In genomic region chr3:101660635-101661034, GRCm38 (mm10) we compare ENCODE assay signal across 11 mouse cellular contexts. TPM values are rescaled to one million over a fixed set of nuclear protein-coding genes. Genes with fewer than 3 reads are reported as not detected.
DNase-seq lines count a peak whose midpoint lies in the region; ATAC-seq and TF ChIP-seq lines count a peak whose summit lies in the region.
"Had no signal": no experiment of that assay in that cellular context is flagged by ENCODE, and none has a peak within 500 bp of the region (broad histone marks: within the 10 kb centered on the region; RNA-seq: fewer than 3 reads in every experiment).

No protein-coding gene starts in this region.

- no peak overlapping the region for H3K9ac ChIP-seq in forebrain, embryonic 14.5 days (ENCODE audit: low read length)
- H3K9ac ChIP-seq in hindbrain, postnatal 0 days (replicated peaks; ENCODE audit: low read length) = no peak overlapping the region
- 0 out of 2 replicates have a peak overlapping the region, but pooled peaks have one; percentile 13 for H3K9ac ChIP-seq in midbrain, postnatal 0 days (replicated peaks; ENCODE audit: low read length, poor library complexity, severe bottlenecking)
- H3K9ac ChIP-seq: liver, embryonic 13.5 days had no signal

- H3K27ac ChIP-seq in forebrain, embryonic 14.5 days (ENCODE audit: low read depth, low read length) = peak overlapping the region; percentile 63; the same call in 1 of the 2 replicates
- H3K27ac ChIP-seq in hindbrain, postnatal 0 days = peak overlapping the region; percentile 67; the same call in 1 of the 2 replicates
- H3K27ac ChIP-seq in midbrain, postnatal 0 days (ENCODE audit: low read depth, low read length) = peak overlapping the region; percentile 80
- no peak overlapping the region for H3K27ac ChIP-seq in embryonic facial prominence, embryonic 10.5 days (replicated peaks)
- H3K27ac ChIP-seq: liver, embryonic 13.5 days had no signal

- ATAC-seq in forebrain, embryonic 14.5 days = peak; percentile 43; the same call in 1 of the 2 replicates
- 0 out of 2 replicates have a peak, but pooled peaks have one; percentile 8 for ATAC-seq in hindbrain, postnatal 0 days
- ATAC-seq in midbrain, postnatal 0 days (ENCODE audit: low FRiP score) = 0 out of 2 replicates have a peak, but pooled peaks have one; percentile 20

- H3K9me3 ChIP-seq in forebrain, embryonic 14.5 days (replicated peaks; ENCODE audit: control insufficient read depth, low read length) = no peaks in the 10 kb centered on the region
- no peaks in the 10 kb centered on the region for H3K9me3 ChIP-seq in hindbrain, postnatal 0 days (ENCODE audit: low read length)
- no peaks in the 10 kb centered on the region for H3K9me3 ChIP-seq in midbrain, postnatal 0 days (ENCODE audit: low read length)
- H3K9me3 ChIP-seq in embryonic facial prominence, embryonic 10.5 days = no peaks in the 10 kb centered on the region
- H3K9me3 ChIP-seq: liver, embryonic 13.5 days had no signal

- peaks cover 15% of the 10 kb centered on the region for H3K4me1 ChIP-seq in forebrain, embryonic 14.5 days (ENCODE audit: control insufficient read depth, insufficient read depth, low read length)
- peaks cover 19% of the 10 kb centered on the region; the same call in 1 of the 2 replicates for H3K4me1 ChIP-seq in hindbrain, postnatal 0 days (ENCODE audit: insufficient read depth, low read length)
- H3K4me1 ChIP-seq in midbrain, postnatal 0 days (ENCODE audit: insufficient read depth, low read length) = peaks cover 16% of the 10 kb centered on the region
- H3K4me1 ChIP-seq in embryonic facial prominence, embryonic 10.5 days = peaks cover 16% of the 10 kb centered on the region
- H3K4me1 ChIP-seq: liver, embryonic 13.5 days had no signal

- peak; percentile 5 for DNase-seq in embryo, embryonic 10 days (ENCODE audit: low spot score)
- no peak for DNase-seq in embryo, embryonic 11 days
- no peak for DNase-seq in forebrain, embryonic 14.5 days (ENCODE audit: low spot score)
- no peak for DNase-seq in hindbrain, postnatal 0 days (ENCODE audit: low spot score)
- DNase-seq in midbrain, postnatal 0 days (ENCODE audit: low spot score) = no peak
- DNase-seq in thymus, postnatal 36 days = no peak
- no peak for DNase-seq in embryonic facial prominence, embryonic 10.5 days (ENCODE audit: low spot score)
- DNase-seq in adipocyte (ENCODE audit: low spot score) = no peak
- DNase-seq: liver, embryonic 13.5 days had no signal

- TF ChIP-seq CTCF in hindbrain, postnatal 0 days (IDR thresholded peaks at IDR 0.05; ENCODE audit: low read depth) = no peak
- TF ChIP-seq CTCF in midbrain, postnatal 0 days (IDR thresholded peaks at IDR 0.05) = no peak

- H3K4me3 ChIP-seq in forebrain, embryonic 14.5 days (ENCODE audit: low read depth, low read length) = no peak overlapping the region
- no peak overlapping the region for H3K4me3 ChIP-seq in hindbrain, postnatal 0 days (ENCODE audit: low read length)
- H3K4me3 ChIP-seq in midbrain, postnatal 0 days (ENCODE audit: low read depth, low read length) = no peak overlapping the region
- no peak overlapping the region for H3K4me3 ChIP-seq in embryonic facial prominence, embryonic 10.5 days
- H3K4me3 ChIP-seq: erythroblast, embryonic 14.5 days; liver, embryonic 13.5 days had no signal

- no peaks in the 10 kb centered on the region for H3K27me3 ChIP-seq in forebrain, embryonic 14.5 days (replicated peaks; ENCODE audit: control insufficient read depth, insufficient read depth, low read length)
- H3K27me3 ChIP-seq in hindbrain, postnatal 0 days (ENCODE audit: insufficient read depth, low read length) = no peaks in the 10 kb centered on the region
- no peaks in the 10 kb centered on the region for H3K27me3 ChIP-seq in midbrain, postnatal 0 days (ENCODE audit: insufficient read depth, low read length)
- H3K27me3 ChIP-seq in embryonic facial prominence, embryonic 10.5 days (replicated peaks; ENCODE audit: low read depth, poor library complexity, severe bottlenecking) = no peaks in the 10 kb centered on the region
- H3K27me3 ChIP-seq: liver, embryonic 13.5 days had no signal

- 42% methylated on average over 6 of the region's 6 CpGs for WGBS in forebrain, embryonic 14.5 days
- 29% methylated on average over 6 of the region's 6 CpGs for WGBS in hindbrain, postnatal 0 days
- WGBS in midbrain, postnatal 0 days = 43% methylated on average over 6 of the region's 6 CpGs
- WGBS in embryonic facial prominence, embryonic 10.5 days = 49% methylated on average over 6 of the region's 6 CpGs

- no peaks in the 10 kb centered on the region for H3K36me3 ChIP-seq in forebrain, embryonic 14.5 days (ENCODE audit: control insufficient read depth, insufficient read depth, low read length)
- no peaks in the 10 kb centered on the region for H3K36me3 ChIP-seq in hindbrain, postnatal 0 days (ENCODE audit: insufficient read depth, low read length)
- H3K36me3 ChIP-seq in midbrain, postnatal 0 days (ENCODE audit: insufficient read depth, low read length) = no peaks in the 10 kb centered on the region
- no peaks in the 10 kb centered on the region for H3K36me3 ChIP-seq in embryonic facial prominence, embryonic 10.5 days (replicated peaks)
- H3K36me3 ChIP-seq: liver, embryonic 13.5 days had no signal

- no peak overlapping the region for H3K4me2 ChIP-seq in forebrain, embryonic 14.5 days (ENCODE audit: low read length)
- no peak overlapping the region for H3K4me2 ChIP-seq in hindbrain, postnatal 0 days (ENCODE audit: low read depth, low read length)
- H3K4me2 ChIP-seq in midbrain, postnatal 0 days (ENCODE audit: low read depth, low read length, poor library complexity, severe bottlenecking) = no peak overlapping the region
- H3K4me2 ChIP-seq: heart, embryonic 11.5 days; liver, embryonic 13.5 days had no signal

RNA-seq across cellular contexts. Expression of gene Atp1a1, which starts 56.2 kb away (rescaled TPM):
- polyA plus RNA-seq in forebrain, embryonic 14.5 days (2014; fragmentation: Nextera tagmentation; extraction: Ambion mirVana) = 50.8 and 64.9 TPM in 2 replicates
- 244 and 264 TPM in 2 replicates for total RNA-seq in hindbrain, postnatal 0 days (2014; rRNA removed)
- polyA plus RNA-seq in hindbrain, postnatal 0 days (2015; fragmentation: Nextera tagmentation; extraction: Ambion mirVana) = 66.3 and 66.4 TPM in 2 replicates
- 211 and 235 TPM in 2 replicates for total RNA-seq in midbrain, postnatal 0 days (2014; rRNA removed)
- polyA plus RNA-seq in midbrain, postnatal 0 days (2015; fragmentation: Nextera tagmentation; extraction: Ambion mirVana) = 54.7 and 56.7 TPM in 2 replicates
- 38.4 and 45.5 TPM in 2 replicates for polyA plus RNA-seq in embryonic facial prominence, embryonic 10.5 days (2016; fragmentation: Nextera tagmentation; extraction: Ambion mirVana)
